Mouse (Mus musculus): Measurements from ENCODE around the gene Unc5b.
"Not testable (repeated sequence)": the region's sequence is repeated elsewhere in the genome, so short reads cannot be mapped to it uniquely, and the experiment has no call there.

Gene Unc5b

GRCm38 (mm10) chr10:60753261-60753660 is 78.1 kb downstream of the Unc5b start:
- no peak for DNase-seq (ENCODE audit: low spot score in 2 of 2)

GRCm38 (mm10) chr10:60752040-60753020 is 79.1 kb downstream of the Unc5b start, which contains the start of gene Slc29a3:
Slc29a3 (minus strand) TSS chr10:60752794.
- DNase-seq (ENCODE audit: low spot score in 2 of 2): peak; percentile 90 to 93

GRCm38 (mm10) chr10:60747667-60748212 is 83.6 kb downstream of the Unc5b start:
- no peak for DNase-seq (ENCODE audit: low spot score in 2 of 2)

- no peak for DNase-seq (ENCODE audit: low spot score in 2 of 2)
Measured at GRCm38 (mm10) chr10:60746512-60746911, 84.9 kb downstream of the Unc5b start.

- DNase-seq (ENCODE audit: low spot score in 2 of 2): no peak
Measured at GRCm38 (mm10) chr10:60744543-60745290, 86.7 kb downstream of the Unc5b start.

GRCm38 (mm10) chr10:60743681-60744080 is 87.7 kb downstream of the Unc5b start:
- no peak for DNase-seq (ENCODE audit: low spot score in 2 of 2)

- DNase-seq (ENCODE audit: low spot score in 2 of 2): no peak
Measured at GRCm38 (mm10) chr10:60742942-60743341, 88.4 kb downstream of the Unc5b start.

GRCm38 (mm10) chr10:60742296-60742695 is 89.1 kb downstream of the Unc5b start:
- not testable (repeated sequence) for DNase-seq (ENCODE audit: low spot score in 2 of 2)

- no peak for DNase-seq (ENCODE audit: low spot score in 2 of 2)
Measured at GRCm38 (mm10) chr10:60741435-60741834, 89.9 kb downstream of the Unc5b start.

GRCm38 (mm10) chr10:60739619-60740363 is 91.6 kb downstream of the Unc5b start:
- no peak for DNase-seq (ENCODE audit: low spot score in 2 of 2)

GRCm38 (mm10) chr10:60737886-60738640 is 93.3 kb downstream of the Unc5b start:
- DNase-seq (ENCODE audit: low spot score in 2 of 2): no peak

- DNase-seq (ENCODE audit: low spot score in 2 of 2): no peak
Measured at GRCm38 (mm10) chr10:60737169-60737728, 94.1 kb downstream of the Unc5b start.

GRCm38 (mm10) chr10:60735737-60736136 is 95.6 kb downstream of the Unc5b start:
- DNase-seq (ENCODE audit: low spot score in 2 of 2): no peak

- DNase-seq (ENCODE audit: low spot score in 2 of 2): no peak
Measured at GRCm38 (mm10) chr10:60733471-60733870, 97.9 kb downstream of the Unc5b start.

- DNase-seq (ENCODE audit: low spot score in 2 of 2): no peak
Measured at GRCm38 (mm10) chr10:60732397-60732861, 99.0 kb downstream of the Unc5b start.

GRCm38 (mm10) chr10:60731742-60732141 is 99.6 kb downstream of the Unc5b start:
- DNase-seq (ENCODE audit: low spot score in 2 of 2): no peak

- DNase-seq (ENCODE audit: low spot score in 2 of 2): no peak
Measured at GRCm38 (mm10) chr10:60727301-60727700, 104.1 kb downstream of the Unc5b start.

- no peak for DNase-seq (ENCODE audit: low spot score in 2 of 2)
Measured at GRCm38 (mm10) chr10:60726896-60727295, 104.5 kb downstream of the Unc5b start.

- DNase-seq (ENCODE audit: low spot score in 2 of 2): no peak
Measured at GRCm38 (mm10) chr10:60724496-60724895, 106.9 kb downstream of the Unc5b start.

- DNase-seq (ENCODE audit: low spot score in 2 of 2): no peak
Measured at GRCm38 (mm10) chr10:60723345-60723744, 108.0 kb downstream of the Unc5b start.

Data from cerebellum, postnatal 4 days (tissue).